Mouse (Mus musculus) mouse trophoblast stem cell (cell line): ENCODE measurements around the gene Camk2b.
"Not testable (repeated sequence)": the region's sequence is repeated elsewhere in the genome, so short reads cannot be mapped to it uniquely, and the experiment has no call there.

Source experiments
- in situ Hi-C, 2 experiments: fragments of 300-500 bp; cut with MseI, MboI; formaldehyde crosslinking; loops; 2 replicates in 1 of 2; 3 replicates in 1 of 2; pipeline ENCODE4 v1.15.1; 2025

Gene Camk2b

DNA sequence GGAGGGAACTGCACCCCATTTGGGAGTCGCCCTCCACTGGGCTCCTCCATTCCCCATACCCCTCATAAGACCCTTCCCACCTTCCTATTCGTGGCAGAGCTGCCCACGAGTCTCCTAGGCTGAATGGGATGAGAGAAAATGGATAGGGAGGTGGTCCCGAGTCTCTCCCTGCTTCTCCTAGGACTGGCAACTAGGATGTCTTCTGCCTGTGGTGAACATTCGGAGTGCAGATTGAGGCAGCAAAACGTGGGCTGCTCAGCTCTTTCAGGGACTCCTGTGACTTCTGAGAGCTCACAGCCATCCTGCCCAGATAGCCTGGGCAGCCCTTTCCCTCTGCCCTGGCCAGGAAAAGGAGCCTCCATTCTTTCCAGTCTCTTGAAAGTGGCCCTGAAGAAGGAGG is at the start of gene Camk2b:
TSS of gene Camk2b (minus strand) at position 187 of the 400 bp plus-strand sequence.
- in situ Hi-C loops = no loop called here

DNA sequence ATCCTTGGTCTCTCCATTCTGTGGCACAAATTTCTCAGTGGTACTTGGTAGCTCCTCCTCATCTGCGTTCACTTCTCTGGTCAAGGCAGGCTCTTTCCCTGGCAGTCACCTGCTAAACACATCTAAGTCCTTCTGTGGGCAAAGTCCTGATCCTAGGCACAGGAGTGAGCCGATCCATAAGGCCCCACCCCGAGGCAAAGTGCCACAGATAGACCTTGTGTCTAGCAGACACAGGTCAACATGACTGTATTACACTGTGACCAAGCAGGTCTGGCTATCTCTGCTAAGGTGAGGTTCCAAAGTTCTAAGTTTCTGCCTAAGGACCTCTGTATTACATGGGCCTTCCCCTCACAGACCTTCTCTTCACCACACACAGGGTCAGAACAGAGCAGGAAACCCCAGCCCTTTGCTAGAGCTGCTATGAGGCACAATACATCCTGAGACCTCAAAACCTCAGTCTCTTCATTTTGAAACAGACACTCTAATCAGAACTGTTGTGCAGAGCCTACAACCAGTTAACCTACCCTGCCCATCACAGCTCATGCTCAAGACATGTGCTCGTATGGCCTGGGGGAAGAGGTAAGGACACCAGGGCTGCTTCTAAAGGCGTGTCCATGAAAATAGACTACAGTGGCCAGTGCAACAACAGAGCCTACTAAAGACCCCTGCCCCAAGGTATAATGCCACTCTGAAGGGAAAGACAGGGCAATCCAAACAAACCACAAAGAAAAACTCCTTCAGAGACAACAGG is 45.7 kb upstream of the Camk2b start:
- in situ Hi-C loops = no loop called here

DNA sequence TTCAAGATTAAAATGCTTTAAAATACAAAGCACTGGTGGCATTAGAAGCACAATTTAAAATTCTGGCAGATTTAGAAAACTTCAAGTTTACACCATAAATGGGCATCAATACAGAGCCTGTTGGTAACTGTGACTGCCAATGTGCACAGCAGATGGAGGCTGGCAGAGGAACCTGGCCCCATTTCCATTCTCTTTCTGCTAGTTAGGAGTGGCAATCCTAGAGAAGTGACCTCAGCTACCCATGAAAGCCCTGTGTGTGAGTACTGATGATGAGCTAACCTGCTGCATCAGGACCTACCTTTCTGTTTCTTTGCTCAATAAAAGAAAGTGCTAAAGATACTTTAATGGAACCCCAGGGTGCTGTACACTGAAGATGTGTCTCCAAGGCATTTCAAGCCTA is 43.8 kb upstream of the Camk2b start:
- in situ Hi-C loops = no loop called here

DNA sequence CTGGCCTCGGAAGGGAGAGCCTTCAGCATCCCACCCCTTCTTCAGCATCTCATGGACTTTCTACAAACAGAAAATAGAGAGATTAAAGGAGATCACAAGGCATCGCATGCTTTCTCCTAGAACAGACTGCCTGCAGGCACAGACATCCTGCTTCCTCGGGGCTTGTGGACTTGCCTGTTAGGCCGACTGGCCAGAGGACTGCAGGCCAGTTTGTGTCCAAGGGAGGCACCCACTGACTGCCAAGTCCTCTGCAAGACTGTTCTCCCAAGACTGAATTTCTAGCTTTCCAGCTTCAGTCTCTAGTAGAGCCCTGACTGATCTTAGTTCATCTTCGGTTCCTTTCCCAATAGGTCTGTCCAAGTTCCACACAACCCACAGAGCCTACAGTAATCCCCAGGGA is 42.1 kb upstream of the Camk2b start:
- in situ Hi-C loops = no loop called here

DNA sequence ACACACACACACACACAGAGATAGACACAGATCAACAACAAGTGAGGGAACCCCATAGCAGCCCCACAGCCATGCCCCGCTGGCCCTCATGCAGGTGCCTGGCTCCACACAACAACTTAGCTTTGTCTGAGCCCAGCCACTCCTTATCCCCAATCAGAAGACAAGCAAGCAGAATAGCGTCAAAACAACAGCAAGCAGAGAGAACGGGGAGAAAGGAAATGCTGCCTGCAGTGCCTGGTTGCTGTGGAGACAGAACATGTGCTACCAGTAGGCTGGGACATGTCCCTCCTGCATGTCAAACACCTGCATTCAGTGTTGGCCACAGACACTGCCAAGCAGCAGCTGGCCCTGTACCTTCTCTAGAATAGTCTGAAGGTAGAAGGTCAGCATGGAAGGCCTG is 41.6 kb upstream of the Camk2b start:
- in situ Hi-C loops = no loop called here

DNA sequence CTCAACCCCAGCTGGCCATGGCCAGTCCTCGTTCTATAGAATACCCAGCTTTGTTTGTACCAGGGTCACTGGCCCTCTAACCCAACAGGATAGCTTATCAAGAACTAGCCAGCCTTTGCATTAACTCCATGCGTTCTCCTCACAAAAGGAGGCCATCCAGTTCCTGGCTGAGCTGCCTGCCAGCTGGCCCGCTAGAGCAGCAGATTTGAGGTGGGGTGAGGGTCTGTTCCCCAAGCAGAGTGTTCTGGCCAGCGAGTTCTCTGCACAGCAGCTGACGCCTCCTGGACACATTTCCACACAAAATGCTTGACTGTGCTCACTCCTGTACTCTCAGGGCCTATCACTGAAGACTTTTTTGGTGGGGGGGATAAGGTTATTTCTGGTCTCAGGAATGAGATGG is 38.6 kb upstream of the Camk2b start:
- in situ Hi-C loops = no loop called here

DNA sequence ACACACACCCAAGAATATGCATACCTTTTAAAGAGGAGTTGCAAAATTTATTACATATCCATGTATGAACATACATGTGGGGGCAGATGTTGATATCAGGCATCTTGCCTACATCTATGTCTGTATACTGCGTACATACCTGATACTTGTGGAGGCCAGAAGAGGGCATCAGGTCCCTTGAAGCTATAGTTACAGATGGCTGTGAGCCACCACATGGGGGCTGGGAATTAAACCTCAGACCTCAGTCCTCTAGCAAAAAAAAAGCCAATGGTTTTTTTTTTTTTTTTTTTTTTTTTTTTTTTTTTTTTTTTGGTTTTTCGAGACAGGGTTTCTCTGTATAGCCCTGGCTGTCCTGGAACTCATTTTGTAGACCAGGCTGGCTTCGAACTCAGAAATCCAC is 30.5 kb upstream of the Camk2b start:
- in situ Hi-C loops = not testable (repeated sequence)

DNA sequence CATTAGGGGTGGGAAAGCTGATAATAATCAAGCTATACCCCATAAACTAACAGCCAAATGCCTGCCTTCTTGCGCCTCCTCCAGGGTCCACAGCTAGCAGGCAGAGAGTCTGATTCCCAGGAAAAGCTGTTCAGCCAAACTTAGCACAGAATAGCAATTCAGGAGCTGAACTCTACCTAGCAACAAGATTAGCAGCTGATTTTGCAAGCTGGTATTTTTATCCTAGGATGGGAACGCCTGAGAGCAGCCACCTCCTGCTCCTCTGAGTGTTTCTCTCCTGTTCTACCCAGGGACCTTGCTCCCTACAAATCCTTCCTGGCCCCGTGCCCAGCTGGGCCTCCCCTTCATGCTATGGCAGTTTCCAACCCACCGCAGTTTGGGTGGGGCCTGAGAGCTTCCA is 20.8 kb upstream of the Camk2b start:
- in situ Hi-C loops = no loop called here

DNA sequence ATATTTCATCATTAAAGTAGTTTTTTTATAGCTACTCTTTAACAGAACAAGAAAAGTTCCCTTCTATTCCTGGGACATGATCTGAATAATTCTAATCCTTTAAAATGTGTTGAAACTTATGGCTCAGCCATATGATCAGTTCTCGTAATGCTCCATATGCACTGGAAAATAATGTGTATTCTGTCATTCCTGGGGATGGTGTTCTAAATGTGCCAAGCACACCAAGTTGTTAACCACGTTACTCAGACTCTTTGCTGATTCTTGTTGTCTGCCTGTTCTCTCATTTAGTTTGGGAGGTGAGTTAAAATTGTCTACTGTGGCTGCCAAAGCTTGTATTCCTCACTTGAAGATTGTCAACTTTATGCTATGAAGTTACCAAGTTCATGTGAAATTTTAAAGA is 12.6 kb upstream of the Camk2b start:
- in situ Hi-C loops = no loop called here

DNA sequence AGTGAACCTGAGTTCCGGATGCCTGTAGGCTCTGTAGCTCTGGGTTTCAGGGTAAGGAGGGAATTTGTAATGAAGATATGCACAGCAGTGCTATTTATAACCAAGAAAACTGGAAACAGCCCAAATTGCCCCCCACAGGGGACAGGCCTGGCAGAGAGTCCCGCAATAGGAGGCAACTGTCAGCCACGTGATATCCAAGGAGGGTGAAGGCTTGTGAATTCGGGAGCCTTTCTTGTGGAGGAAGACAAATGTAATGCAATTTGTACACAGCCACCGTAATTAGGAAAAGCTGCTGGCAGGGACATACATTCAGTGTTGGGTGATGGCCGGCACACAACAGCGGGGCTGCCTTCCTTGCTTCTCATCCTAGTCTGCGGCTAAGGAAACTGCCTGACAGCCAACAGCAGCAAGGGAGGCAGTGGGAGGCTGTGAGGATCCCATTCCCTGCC is 9.5 kb upstream of the Camk2b start:
- in situ Hi-C loops = no loop called here

DNA sequence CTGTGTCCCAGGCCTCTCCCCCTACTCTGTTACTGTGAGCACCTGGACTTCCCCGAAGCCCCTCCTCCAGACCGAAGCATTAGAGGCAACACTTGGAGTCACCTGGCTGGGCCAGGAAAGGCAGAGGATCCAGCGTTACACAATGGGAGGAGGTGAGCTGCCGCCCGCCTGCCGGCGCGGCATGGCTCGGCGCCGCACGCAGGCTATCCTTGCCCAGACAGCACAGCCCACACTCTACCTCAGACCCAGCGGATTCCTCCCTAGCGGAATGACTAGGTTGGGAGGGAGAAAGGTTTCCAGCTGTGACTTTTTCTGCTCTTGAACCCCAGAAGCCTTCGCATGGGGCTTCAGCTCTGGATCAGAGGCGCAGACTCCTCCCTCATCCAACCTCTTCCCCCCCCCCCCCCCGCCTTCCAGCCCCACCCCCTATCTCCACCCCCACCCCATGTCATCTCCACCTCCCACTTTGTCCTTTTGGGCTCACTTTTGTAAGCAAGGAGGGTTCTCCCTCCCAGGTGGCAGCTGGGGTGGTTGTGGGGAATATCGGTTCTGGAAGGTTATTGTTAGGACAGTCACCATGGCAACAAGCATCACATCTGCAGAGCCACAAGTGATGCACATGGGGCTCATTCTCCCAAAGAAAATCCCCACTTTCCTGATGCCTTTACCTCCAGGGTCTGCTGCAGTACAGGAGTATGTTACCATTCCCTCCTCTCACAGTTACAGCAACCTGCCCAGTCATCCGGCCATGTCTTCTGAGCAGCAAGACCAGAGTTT is 2.2 kb upstream of the Camk2b start:
- in situ Hi-C loops = no loop called here

DNA sequence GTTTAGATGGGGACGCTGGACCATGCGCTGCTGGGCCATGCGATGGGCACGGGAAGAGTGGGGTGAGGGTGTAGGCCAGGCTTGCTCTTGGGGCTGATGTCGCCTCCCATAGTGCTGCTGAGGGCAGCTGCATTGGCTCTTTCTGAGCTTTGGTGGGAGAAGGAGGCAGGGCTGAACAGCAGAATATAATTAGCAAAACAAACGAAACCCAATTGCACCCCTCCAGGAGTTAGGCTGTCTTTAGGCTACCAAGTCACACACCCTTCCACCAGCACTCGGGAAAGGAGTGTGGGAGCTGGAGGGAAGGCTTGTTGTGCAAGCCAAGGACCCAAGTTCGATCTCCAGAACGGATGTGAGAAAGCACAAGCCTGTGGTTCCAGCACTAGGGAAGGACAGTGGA is 998 bp upstream of the Camk2b start:
- in situ Hi-C loops = no loop called here

DNA sequence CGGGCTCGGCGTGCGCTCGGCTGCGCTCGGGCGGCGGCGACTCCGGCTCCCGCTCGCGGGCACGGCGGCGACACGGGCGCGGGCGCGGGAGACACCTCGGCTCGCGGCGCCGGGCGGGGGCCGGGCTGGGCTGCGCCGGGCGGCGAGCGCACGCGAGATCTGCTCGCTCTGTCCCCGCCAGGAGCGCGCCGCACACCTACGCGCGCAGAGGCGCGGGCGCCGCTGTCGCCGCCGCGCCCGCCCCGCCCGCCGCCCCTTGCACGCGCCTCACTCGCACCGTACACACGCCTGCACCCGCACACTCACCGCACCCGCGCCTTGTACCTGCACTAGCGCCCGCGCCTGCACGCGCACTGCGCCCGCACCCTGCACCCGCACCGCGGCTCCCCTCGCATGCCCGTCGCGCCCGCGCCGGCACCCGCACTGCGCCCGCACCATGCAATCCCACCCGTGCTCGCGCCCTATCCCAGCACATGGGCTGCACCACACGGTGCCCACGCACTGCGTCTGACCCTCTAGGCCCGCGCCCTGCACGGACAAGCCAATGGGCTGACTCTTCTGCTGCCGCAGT is 526 bp downstream of the Camk2b start:
- in situ Hi-C loops = no loop called here

DNA sequence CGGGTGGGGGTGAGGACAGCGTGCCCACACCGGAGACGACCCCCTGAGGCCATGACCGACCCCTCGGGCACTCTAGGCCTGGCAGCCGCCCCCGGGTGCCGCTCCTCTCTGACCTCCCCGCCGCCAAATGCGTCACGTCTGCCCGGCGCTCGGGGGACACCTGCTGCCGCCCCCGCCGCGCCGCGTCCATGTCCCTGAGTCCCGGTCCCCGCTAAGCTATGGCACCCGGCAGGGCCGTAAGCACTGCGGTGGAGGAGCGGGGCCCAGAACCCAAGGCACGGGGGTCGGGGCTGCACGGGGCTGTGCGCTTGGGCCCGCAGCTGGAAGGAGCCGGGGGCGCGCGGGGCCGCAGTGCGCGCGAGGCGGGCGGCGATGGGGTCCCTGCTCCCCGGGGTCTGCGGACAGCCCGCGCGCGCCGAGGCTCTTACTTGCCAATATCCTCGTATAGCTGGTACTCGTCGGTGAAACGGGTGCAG is 1.1 kb downstream of the Camk2b start:
- in situ Hi-C loops = no loop called here

DNA sequence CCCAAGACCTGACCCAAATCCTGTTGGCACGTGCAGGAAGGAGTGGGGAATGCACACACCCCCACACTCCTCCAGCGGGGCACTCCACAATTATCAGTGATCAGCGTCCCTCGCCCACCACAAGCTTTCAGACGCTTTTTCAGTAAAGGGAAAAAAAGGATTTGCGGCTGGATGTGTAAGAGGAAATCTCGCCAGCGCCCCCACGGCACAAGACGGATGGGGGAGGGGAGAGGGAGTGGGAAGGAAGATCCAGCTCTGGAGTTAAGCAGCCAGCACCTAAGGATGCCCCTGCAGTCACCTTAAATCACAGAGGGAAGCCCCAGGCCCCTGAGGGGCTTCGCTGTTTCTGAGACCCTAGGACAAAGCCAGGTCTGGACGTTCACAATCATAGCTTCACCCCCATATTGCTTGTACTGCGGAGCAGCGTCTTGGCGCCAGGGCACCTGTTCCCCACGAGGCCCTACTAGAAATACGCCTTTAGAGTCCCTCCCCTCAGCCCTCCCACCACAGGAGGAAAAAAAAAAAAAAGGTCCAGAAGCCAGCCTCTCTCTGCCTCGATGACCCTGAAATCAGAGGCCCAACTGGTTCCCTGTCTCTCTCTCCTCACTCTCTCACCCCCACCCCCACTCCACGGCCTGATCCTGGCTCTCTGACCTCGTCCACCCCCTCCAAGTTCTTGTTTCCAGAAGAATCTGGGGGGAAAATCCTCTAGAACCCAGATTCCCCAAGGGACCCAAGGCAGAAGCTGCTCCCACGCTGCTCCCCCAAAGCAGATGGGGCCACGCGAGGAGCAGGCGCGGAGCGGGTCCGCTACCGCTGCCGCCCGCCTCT is 1.7 kb downstream of the Camk2b start:
- in situ Hi-C loops = no loop called here

DNA sequence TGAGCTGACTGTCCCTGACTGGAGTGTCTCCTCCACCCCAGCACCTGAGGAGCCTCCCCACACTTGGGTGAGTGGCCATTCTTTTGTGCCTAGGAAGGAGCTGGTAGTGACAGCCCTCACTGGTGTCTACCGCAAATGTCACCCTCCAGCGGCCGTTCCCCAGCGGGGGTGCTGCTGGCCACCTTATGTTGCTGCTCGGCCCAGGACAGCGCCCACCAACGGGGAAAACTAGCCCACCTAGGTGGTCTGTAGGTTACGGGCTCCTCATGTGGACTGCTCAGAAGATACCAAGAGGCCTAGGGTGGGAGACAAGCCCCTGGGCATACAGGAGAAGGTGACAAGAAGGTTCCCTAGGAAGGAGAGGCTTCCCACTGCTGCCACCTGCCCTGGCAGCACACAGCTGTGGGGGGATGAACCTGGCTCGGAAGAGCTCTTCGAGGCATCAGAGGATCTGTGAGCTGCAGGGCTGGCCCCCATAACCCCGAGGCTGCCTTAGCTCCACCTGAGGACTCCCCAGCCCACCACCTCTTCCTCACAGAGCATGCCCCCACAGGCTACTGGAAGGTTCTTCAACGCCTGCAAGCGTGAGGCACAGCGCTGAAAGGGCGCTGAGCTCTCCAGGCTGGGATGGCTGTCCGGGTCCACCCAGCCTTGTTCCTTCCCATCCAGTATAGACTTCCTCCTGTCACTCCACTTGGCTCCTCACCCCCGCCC is 2.5 kb downstream of the Camk2b start:
- in situ Hi-C loops = no loop called here

DNA sequence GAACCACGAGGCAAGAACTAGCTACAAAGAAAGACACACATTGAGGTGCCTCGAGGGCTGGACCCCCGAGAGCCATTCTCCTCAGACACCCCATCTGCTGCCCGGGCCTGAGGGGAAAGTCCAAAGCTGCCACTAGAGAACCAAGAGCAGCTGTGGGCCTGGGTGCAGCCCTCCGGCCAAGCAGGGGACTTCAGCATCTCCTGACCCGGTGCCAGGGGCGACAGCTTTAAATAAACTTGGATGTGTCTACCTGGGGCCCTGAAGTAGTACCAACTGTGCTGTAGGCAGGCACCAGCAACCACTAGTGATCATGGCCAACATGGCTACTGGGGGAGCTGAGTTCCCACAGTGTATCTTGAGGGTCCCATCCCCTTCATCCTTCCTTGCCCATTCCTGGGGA is 3.1 kb downstream of the Camk2b start:
- in situ Hi-C loops = no loop called here

DNA sequence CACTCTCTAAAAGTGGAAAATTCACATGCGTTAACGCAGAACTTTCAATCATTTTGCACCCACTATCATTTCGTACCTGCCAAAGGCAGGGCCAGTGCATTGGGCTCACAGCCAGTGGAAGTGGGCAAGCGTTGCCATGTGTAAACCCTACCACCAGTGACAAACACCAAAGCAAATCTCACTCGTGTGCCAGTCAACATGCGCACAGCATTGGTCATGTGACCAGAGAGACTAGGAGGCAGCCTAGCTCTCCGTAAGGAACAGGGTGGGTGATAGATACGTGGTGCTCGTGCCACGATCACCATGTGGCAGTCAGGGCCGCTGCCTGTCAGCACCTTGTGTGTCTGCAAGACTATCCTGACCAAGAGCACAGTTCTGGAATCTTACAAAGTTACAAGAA is 3.8 kb downstream of the Camk2b start:
- in situ Hi-C loops = no loop called here

DNA sequence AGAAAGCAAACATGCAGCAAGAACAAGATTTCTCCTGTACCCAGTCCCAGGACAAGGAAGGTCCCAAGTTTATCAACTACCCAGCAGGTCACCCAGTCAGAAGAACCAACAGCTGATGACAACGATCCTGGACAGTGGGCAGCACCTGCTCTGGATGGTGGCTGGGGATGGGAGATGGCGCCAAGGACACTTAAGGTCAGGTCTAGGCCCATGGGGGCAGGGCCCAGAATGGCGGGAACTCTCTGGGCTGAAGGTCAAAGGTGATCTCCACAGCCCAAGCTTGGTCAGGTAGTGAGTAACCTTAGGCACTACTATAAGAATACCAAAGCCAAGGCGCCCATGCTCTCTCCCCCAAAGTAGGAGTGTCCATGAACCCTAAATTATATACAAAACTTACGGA is 4.3 kb downstream of the Camk2b start:
- in situ Hi-C loops = no loop called here

DNA sequence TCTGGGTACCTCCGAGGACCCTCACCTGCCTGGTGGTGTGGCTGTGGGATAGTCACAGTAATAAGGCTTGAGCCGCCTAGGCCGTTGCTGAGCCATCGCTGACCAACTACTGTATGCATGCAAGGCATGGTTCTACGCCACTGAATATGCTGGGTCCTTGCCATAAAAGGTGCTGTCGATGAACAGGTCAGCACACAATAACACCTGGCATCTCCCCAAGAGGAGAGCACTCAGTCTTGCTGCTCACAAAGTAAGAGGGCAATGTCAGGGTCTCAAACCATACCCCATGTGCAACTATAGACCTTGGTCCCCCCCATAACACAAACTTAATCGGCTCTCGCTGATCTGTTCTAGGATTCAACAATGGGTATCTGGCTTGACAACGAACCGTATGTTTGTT is 7.0 kb downstream of the Camk2b start:
- in situ Hi-C loops = no loop called here

DNA sequence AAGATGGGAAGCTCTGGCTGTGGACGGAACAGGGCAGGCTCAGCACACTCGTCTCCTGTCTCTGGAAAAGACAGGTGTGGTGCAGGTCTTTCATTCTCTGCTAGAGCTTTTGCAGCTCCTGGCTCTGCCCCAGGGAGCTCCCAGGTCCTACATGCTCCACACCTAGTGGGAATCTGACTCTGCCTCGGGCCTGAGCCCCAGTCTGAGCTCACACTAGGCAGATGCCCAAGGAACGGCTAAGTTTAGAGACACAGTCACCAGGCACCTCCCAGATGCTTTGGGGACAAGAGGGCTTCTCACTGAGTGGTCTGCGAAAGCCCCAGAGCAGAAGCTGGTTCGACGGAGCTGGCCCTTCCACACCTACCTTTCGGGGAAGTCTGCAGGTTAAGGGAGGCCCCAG is 12.8 kb downstream of the Camk2b start:
- in situ Hi-C loops = no loop called here
